Mouse (Mus musculus): ENCODE data around the gene Fshb.

Gene Fshb

GRCm38 (mm10) chr2:107059556-107059955 lies at the start of gene Fshb:
Gene Fshb, minus strand, starts transcription at chr2:107059656.
- in situ Hi-C loops (cut with MboI; ENCODE audit: unreplicated experiment in 2 of 2): no loop called here

DNA sequence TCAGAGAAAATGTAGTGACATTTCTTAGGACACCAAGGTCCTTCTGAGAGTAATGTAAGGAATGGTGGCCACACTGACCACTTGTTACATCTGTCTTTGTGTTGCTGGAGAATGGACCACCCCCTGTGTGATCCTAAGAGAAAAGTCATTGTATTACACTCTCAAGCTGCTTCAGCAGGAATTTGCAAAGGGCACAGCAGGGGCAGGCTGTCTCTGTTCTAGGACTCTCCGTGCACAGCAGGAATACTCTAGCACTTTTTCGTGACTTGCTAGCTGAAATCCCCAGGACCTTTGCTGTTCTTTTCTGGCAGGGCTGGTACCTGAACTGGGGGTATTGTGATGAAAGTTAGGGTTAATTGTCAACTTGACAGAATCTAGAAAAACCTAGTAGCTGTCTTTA lies 24.8 kb upstream of the Fshb start:
- in situ Hi-C loops (cut with MboI; ENCODE audit: unreplicated experiment in 2 of 2): loop anchor here in 1 of 2 experiments (25.0 kb wide), 1 partner anchor 778 kb away; no protein-coding TSS in a partner anchor

DNA sequence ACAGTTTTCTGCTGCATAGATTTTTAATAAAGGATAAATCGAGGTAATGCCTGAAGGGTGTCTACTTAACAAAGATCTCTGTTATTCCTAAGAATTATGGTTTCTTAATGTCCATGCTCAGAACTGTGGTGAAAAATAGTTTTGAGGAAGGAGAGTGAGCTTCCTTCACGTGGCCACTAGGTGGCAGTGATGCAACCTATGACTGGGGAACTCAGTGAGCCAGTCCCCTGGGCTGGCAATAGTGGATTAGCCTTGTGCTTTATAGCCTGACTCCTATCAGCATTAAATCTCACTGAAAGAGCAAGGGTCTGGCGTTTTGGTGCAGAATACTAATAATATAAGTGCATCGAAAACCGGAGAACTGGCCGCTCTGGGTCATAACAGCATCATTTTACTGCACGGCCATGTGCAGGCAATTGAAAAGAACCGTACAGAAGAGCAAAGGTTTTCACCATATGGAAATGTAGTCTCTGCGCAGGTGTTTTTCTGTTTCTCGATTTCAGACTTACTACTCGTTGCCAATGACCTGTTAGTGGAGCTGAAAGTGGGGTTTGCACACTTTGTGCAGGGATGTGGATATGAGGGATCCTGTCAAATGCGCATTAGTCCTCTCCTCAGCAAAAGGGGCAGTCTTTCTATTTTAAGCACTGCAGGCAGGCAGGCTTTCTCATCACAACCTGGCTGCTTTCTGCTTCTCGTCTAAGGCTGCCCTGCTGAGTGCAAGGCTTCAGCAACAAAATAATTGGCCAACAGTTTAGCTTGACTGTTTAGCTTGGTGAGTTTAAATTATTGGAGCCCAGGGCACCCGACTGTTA lies 23.8 kb upstream of the Fshb start:
- in situ Hi-C loops (cut with MboI; ENCODE audit: unreplicated experiment in 2 of 2): loop anchor here in 1 of 2 experiments (25.0 kb wide), 1 partner anchor 779 kb away; no protein-coding TSS in a partner anchor

- in situ Hi-C loops (cut with MboI; ENCODE audit: unreplicated experiment in 2 of 2): no loop called here
These were observed 3.8 kb upstream of the Fshb start for GRCm38 (mm10) chr2:107063260-107063659.

GRCm38 (mm10) chr2:107045955-107046354 lies 13.5 kb downstream of the Fshb start:
- in situ Hi-C loops (cut with MboI; ENCODE audit: unreplicated experiment in 2 of 2): no loop called here

DNA sequence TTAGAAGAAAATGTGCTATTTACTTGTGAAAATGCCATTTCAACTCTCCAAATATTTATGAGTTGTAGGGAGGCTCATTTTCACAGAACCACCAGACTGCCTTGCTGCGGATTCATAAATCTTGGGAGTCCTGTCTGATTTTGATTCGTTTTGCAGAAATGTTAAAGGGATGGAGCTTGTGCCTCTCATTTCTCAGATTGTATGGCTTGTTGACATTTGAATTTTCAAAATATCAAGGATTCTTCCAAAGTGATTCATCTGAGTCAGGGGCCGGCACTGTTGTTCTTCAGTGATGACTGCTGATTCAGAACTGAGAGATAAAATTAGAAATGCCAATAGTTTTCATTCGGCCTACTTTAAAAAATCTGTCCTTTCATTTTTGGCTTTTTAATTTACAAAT lies 18.6 kb downstream of the Fshb start:
- in situ Hi-C loops (cut with MboI; ENCODE audit: unreplicated experiment in 2 of 2): no loop called here

DNA sequence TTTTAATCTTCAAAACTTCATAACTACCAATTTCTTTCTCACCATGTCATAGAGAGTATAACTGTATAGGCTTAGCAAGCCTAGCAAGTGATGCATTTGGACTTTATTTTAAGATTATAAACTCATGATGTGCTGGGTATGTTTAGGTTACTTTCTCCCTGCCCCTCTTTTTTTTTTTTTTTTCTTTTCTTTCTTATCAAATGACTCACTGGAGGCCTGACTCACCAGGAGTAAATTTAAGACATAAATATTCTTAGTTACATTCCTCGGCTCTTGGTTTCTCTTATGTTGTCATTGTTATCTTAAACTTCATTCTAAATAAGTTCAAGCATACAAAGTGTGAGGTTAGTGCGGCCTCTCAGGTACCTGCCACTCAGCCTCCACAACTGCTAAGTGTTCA lies 23.5 kb downstream of the Fshb start:
- in situ Hi-C loops (cut with MboI; ENCODE audit: unreplicated experiment in 2 of 2): no loop called here

- in situ Hi-C loops (cut with MboI; ENCODE audit: unreplicated experiment in 2 of 2): no loop called here
These were observed 34.8 kb downstream of the Fshb start for GRCm38 (mm10) chr2:107024694-107025093.

DNA sequence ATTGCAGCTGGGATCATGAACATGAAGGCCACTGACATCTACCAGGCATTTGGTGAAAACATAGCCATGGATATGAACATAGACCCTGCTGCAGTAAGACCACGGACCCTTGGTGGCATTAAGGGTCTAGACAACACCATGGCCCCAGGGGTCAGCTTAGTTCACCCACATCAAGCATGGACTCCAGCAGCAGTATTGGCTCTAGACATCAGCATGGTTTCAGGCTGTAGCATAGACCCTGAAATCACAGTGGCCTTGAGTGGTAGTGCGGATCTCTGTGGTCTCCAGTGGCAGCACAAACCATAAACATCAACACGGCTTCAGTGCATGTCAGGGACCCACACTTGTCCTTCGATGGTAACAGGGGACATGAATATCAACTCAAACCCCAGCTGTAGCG lies 36.7 kb downstream of the Fshb start:
- in situ Hi-C loops (cut with MboI; ENCODE audit: unreplicated experiment in 2 of 2): no loop called here

GRCm38 (mm10) chr2:107019331-107019730 lies 40.1 kb downstream of the Fshb start:
- in situ Hi-C loops (cut with MboI; ENCODE audit: unreplicated experiment in 2 of 2): no loop called here

- in situ Hi-C loops (cut with MboI; ENCODE audit: unreplicated experiment in 2 of 2): no loop called here
These were observed 46.3 kb downstream of the Fshb start for GRCm38 (mm10) chr2:107013161-107013560.

DNA sequence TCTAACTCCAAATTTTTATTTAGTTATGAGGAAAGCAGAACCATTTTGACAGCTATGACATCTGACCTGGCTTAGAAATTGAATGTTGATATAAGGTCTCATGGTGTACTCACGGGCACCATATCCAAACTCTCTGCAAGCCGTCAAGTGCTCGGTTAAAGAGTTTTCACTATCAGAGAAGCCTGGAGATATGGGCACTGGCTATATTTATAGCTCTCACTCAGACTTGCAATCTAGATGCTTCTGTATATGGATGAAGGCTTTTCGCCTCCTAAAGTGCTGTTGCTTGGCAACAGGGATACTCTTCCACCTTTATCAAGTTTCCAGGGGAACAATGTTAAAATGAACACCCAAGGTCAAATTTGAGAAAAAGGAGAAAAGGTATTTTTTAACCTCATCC lies 47.1 kb downstream of the Fshb start:
- in situ Hi-C loops (cut with MboI; ENCODE audit: unreplicated experiment in 2 of 2): no loop called here

GRCm38 (mm10) chr2:107010160-107010559 lies 49.3 kb downstream of the Fshb start:
- in situ Hi-C loops (cut with MboI; ENCODE audit: unreplicated experiment in 2 of 2): no loop called here

DNA sequence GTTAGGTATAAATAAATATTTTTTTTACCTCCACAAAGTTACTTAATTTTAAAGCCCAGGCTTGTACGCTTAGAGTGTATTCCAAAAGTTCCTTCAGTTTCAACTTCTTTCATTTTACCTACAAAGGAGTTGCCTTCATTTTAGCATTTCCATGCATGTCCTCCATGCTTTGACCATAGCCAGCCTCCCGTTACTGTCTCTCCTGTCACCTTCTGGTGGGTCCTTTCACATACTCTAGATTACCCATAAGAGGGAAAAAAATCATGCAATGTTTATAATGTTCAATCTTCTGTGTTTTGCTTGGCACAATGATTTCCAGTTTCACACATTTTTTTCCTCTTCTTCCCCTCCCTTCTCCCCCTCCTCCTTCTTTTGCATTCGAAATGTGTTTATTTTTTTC lies 53.1 kb downstream of the Fshb start:
- in situ Hi-C loops (cut with MboI; ENCODE audit: unreplicated experiment in 2 of 2): no loop called here

All from v-Abl transformed pro-B cells (cell line).